Mouse (Mus musculus) heart, embryonic 16.5 days (tissue): Measurements from ENCODE around the gene Cntn1. TPM values are rescaled to one million over a fixed set of nuclear protein-coding genes. Genes with fewer than 3 reads are reported as not detected.

Source experiments
- ATAC-seq: fragments of 200-750 bp; cut with Nextera tagmentation; replicated peaks from 2 replicates; pipeline ENCODE4 v1.8.0; 2017; ENCODE audit warnings: moderate number of reproducible peaks; ENCODE audit not compliant: insufficient read depth, low FRiP score; ENCODE audit errors: extremely low read depth
- H3K27ac ChIP-seq: fragments of 300-500 bp; sonication (generic); 2 replicates; pipeline ENCODE4 v1.5.1; 2014; ENCODE audit warnings: mild to moderate bottlenecking, low read length, control low read depth, moderate library complexity
- H3K27me3 ChIP-seq: fragments of 300-500 bp; sonication (generic); 2 replicates; pipeline ENCODE4 v1.6.1; 2014; ENCODE audit warnings: low read length, mixed read lengths; ENCODE audit not compliant: control insufficient read depth, insufficient read depth
- H3K36me3 ChIP-seq: fragments of 300-500 bp; sonication (generic); 2 replicates; pipeline ENCODE4 v1.6.1; 2014; ENCODE audit not compliant: control insufficient read depth, insufficient read depth
- H3K4me1 ChIP-seq: fragments of 300-500 bp; sonication (generic); 2 replicates; pipeline ENCODE4 v1.6.1; 2014; ENCODE audit warnings: low read length, mixed read lengths; ENCODE audit not compliant: control insufficient read depth, insufficient read depth
- H3K4me2 ChIP-seq: fragments of 300-500 bp; sonication (generic); 2 replicates; pipeline ENCODE4 v1.6.1; 2014; ENCODE audit warnings: low read depth, mild to moderate bottlenecking, control low read depth, low read length
- H3K4me3 ChIP-seq: fragments of 300-500 bp; sonication (generic); 2 replicates; pipeline ENCODE4 v1.5.1; 2014; ENCODE audit warnings: mild to moderate bottlenecking, control low read depth, low read length
- H3K9ac ChIP-seq: fragments of 300-500 bp; sonication (generic); 2 replicates; pipeline ENCODE4 v1.6.1; 2014; ENCODE audit warnings: low read length, control low read depth
- H3K9me3 ChIP-seq: fragments of 300-500 bp; sonication (generic); replicated peaks from 2 replicates; pipeline ENCODE4 v1.6.1; 2016; ENCODE audit warnings: low read length; ENCODE audit not compliant: control insufficient read depth
- WGBS: fragments of 180-500 bp; shearing (Covaris S2); extraction: QIAGEN DNeasy Blood & Tissue Kit; methylation state at CpG from one replicate; pipeline ENCODE4 v1.1.7; 2014; 5-methylcytosine and 5-hydroxymethylcytosine counted together
- polyA plus RNA-seq: library from polyadenylated mRNA; unstranded; fragments of >200 nt; fragmentation: Nextera tagmentation; extraction: Ambion mirVana; gene quantifications from 2 replicates; pipeline ENCODE4 v1.2.1, GENCODE M21; 2015

Cntn1 gene
- polyA plus RNA-seq, 1 experiment from 2014 or later: 0.29 TPM

DNA sequence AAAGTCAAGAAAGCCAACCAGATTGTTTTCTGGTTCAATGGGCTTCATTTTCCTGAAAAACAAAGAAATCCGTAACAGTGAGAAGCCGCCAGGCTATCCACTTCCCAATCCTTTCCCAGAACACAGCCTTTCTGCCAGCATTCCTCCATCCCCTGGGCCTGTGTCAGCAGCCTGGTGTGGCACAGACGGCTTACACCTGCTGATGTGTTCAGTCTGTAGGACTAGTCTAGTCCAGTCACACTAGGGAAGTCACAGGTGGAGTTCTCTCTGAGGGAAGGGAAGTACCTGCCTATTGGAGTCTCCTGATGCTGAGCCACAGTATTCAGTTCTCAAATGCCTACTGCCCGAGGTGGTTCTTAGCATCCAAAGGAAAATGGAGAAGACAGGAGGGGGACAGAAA lies 111.9 kb downstream of the Cntn1 start:
- no peak overlapping the region for H3K9ac ChIP-seq
- no peak overlapping the region for H3K4me2 ChIP-seq
- no peaks in the 10 kb centered on the region for H3K27me3 ChIP-seq
- WGBS: 57% methylated on average over 4 of the region's 4 CpGs
- no peak overlapping the region for H3K4me3 ChIP-seq
- no peaks in the 10 kb centered on the region for H3K36me3 ChIP-seq
- H3K27ac ChIP-seq: no peak overlapping the region
- no peaks in the 10 kb centered on the region for H3K4me1 ChIP-seq
- no peaks in the 10 kb centered on the region for H3K9me3 ChIP-seq
- no peak for ATAC-seq

GRCm38 (mm10) chr15:92164127-92164526 lies 113.2 kb downstream of the Cntn1 start:
- Histone ChIP-seq H3K4me1 (no peaks in the 10 kb centered on the region), H3K4me2 (no peak overlapping the region), H3K36me3 (no peaks in the 10 kb centered on the region), H3K27ac (no peak overlapping the region), H3K9ac (no peak overlapping the region), H3K9me3 (no peaks in the 10 kb centered on the region), H3K4me3 (no peak overlapping the region), H3K27me3 (no peaks in the 10 kb centered on the region)
- WGBS: 70% methylated on average over 3 of the region's 3 CpGs
- no peak for ATAC-seq

GRCm38 (mm10) chr15:92166266-92166665 lies 115.3 kb downstream of the Cntn1 start:
- Histone ChIP-seq H3K27me3 (no peaks in the 10 kb centered on the region), H3K4me2 (no peak overlapping the region), H3K9ac (no peak overlapping the region), H3K4me1 (no peaks in the 10 kb centered on the region), H3K4me3 (no peak overlapping the region), H3K36me3 (no peaks in the 10 kb centered on the region), H3K27ac (no peak overlapping the region), H3K9me3 (no peaks in the 10 kb centered on the region)
- 76% methylated on average over 5 of the region's 5 CpGs for WGBS
- no peak for ATAC-seq

- H3K27ac ChIP-seq: no peak overlapping the region
- H3K27me3 ChIP-seq: no peaks in the 10 kb centered on the region
- H3K4me2 ChIP-seq: no peak overlapping the region
- H3K9me3 ChIP-seq: no peaks in the 10 kb centered on the region
- H3K4me1 ChIP-seq: no peaks in the 10 kb centered on the region
- H3K36me3 ChIP-seq: no peaks in the 10 kb centered on the region
- no peak overlapping the region for H3K9ac ChIP-seq
- no peak for ATAC-seq
- 71% methylated on average over 2 of the region's 2 CpGs for WGBS
- H3K4me3 ChIP-seq: no peak overlapping the region
These were observed 124.8 kb downstream of the Cntn1 start for GRCm38 (mm10) chr15:92175739-92176138.

DNA sequence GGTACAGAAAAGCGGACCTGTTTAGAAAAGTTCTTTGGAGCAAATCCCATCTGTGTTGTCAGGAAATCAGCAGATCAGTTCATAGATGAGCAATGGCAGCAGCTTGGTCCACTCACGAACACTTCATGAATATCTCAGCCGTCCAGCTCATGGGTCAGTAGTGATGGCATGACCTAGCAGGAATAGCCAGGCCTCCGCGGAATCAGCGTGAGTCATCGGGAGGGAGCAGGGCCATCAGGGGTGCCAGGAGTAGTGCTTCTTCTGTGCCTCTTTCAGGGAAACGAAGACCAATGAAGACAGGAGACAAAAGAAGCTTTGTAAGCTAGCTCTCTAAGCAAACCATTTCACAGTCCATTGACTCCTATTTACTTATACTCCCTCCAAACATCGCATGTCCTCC lies 126.4 kb downstream of the Cntn1 start:
- H3K9ac ChIP-seq: no peak overlapping the region
- H3K4me1 ChIP-seq: no peaks in the 10 kb centered on the region
- ATAC-seq: no peak
- no peak overlapping the region for H3K4me3 ChIP-seq
- WGBS: 71% methylated on average over 9 of the region's 9 CpGs
- no peaks in the 10 kb centered on the region for H3K9me3 ChIP-seq
- no peaks in the 10 kb centered on the region for H3K27me3 ChIP-seq
- no peak overlapping the region for H3K27ac ChIP-seq
- H3K36me3 ChIP-seq: no peaks in the 10 kb centered on the region
- H3K4me2 ChIP-seq: no peak overlapping the region

DNA sequence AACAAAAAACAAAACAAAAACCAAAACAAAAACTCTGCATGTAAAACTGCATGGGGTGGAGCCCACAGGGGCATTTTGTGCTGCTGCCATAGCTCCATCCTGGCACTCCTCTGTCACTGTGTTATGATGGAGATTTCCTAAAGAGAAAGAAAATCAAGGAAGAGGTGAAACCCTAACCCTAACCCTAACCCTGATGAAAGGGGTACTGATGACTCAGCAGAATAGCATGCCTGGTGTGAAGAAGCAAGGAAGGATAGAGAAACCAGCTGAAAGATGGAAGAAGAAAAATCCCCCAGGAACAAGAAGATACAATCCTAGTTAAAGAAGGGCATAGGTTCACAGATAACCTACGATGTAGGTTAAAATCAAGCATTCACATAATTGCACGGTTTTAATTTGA lies 134.5 kb downstream of the Cntn1 start:
- Histone ChIP-seq H3K27ac (no peak overlapping the region), H3K27me3 (no peaks in the 10 kb centered on the region), H3K4me1 (no peaks in the 10 kb centered on the region), H3K9me3 (no peaks in the 10 kb centered on the region), H3K36me3 (no peaks in the 10 kb centered on the region), H3K9ac (no peak overlapping the region), H3K4me2 (no peak overlapping the region), H3K4me3 (no peak overlapping the region)
- no peak for ATAC-seq
- 88% methylated on average over 2 of the region's 2 CpGs for WGBS

DNA sequence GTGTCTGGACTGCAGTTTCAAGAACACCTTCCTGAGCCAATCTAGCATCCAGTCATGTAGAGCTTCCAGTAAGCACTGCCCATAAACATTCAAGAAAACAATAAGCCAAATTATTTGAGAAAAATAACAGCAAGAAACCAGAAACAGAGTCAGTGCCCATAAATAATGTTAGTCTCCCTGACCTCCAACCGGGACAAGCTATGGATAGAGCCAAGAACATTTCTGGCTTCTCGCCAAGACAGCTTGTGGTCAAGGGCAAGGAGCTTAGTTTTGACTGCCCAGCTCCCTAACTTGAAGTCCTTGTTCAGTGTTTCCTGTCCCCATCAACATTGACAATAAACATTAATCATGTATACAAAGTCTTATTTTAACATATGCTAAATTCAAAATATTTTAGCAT lies 139.0 kb downstream of the Cntn1 start:
- Histone ChIP-seq H3K27me3 (no peaks in the 10 kb centered on the region), H3K9me3 (no peaks in the 10 kb centered on the region), H3K36me3 (no peaks in the 10 kb centered on the region), H3K4me2 (no peak overlapping the region), H3K4me3 (no peak overlapping the region), H3K4me1 (no peaks in the 10 kb centered on the region), H3K9ac (no peak overlapping the region), H3K27ac (no peak overlapping the region)
- WGBS: 43% methylated on average over 2 of the region's 2 CpGs
- ATAC-seq: no peak

- no peaks in the 10 kb centered on the region for H3K36me3 ChIP-seq
These were observed 149.5 kb downstream of the Cntn1 start for GRCm38 (mm10) chr15:92200326-92200985.

GRCm38 (mm10) chr15:92206695-92207094 lies 155.7 kb downstream of the Cntn1 start:
- no peak overlapping the region for H3K27ac ChIP-seq
- no peaks in the 10 kb centered on the region for H3K27me3 ChIP-seq
- ATAC-seq: no peak
- H3K36me3 ChIP-seq: no peaks in the 10 kb centered on the region
- 75% methylated on average over 4 of the region's 4 CpGs for WGBS
- no peak overlapping the region for H3K4me3 ChIP-seq
- no peak overlapping the region for H3K4me2 ChIP-seq
- no peaks in the 10 kb centered on the region for H3K9me3 ChIP-seq
- no peaks in the 10 kb centered on the region for H3K4me1 ChIP-seq
- no peak overlapping the region for H3K9ac ChIP-seq

More at GRCm38 (mm10) chr15:92200326-92200985, 149.5 kb downstream of the Cntn1 start:
- Histone ChIP-seq H3K27ac (no peak overlapping the region), H3K27me3 (no peaks in the 10 kb centered on the region), H3K9me3 (no peaks in the 10 kb centered on the region), H3K9ac (no peak overlapping the region), H3K4me1 (no peaks in the 10 kb centered on the region), H3K4me3 (no peak overlapping the region), H3K4me2 (no peak overlapping the region)
- no peak for ATAC-seq
- 72% methylated on average over 6 of the region's 6 CpGs for WGBS
